In the genomic region with DNA sequence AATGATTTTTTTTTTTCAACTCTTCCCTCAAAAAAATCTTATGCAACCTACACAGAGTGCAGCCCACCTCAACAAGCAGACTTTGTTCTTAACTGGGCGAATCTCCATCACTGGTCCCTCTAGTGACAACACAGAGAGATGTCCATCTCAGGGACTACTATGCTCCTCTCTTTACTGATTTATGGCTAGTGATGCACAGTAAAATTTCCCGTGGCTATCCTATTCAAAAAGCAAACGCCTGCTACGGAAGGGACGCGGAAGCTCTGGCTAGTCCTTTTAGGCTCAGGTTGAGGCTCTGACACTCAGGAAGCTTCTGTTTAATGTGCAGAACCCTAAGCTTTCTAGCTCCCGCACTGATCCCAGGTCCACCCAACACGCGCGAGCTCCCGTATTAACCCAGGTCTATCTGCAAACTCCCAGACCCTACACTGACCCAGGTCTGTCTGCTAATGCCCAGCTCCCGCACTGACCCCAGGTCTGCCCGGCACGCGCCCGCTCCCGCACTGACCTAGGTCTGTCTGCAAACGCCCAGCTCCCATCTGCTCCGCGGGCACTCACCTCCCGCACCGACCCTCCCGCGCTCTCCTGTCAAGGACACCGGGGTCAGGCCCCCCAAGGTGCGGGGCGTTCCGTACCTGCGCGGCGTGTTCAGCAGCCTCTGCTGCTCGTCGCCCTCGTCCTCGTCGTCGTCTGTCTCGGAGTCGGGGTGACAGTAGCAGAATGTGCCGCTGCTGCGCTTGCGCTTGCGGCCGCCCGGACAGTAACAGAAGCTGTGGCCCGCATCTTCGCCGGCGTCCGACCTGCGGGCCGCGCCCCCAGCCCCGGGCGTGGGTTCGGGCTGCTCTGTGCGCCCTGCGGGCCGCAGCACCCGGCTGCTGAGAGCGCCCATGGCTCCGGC, we compare ENCODE assay signal across 8 mouse cellular contexts. TPM values are rescaled to one million over a fixed set of nuclear protein-coding genes. Genes with fewer than 3 reads are reported as not detected.
DNase-seq lines count a peak whose midpoint lies in the region; ATAC-seq and TF ChIP-seq lines count a peak whose summit lies in the region.

No protein-coding gene starts in this region.

- WGBS in lung, adult 2 months: under 1% methylated on average over 62 of the region's 62 CpGs
- under 1% methylated on average over 62 of the region's 62 CpGs for WGBS in embryonic facial prominence, embryonic 15.5 days
- WGBS in heart, embryonic 13.5 days: under 1% methylated on average over 62 of the region's 62 CpGs
- WGBS in midbrain, embryonic 12.5 days: under 1% methylated on average over 62 of the region's 62 CpGs

- peaks cover 3% of the 10 kb centered on the region; the same call in 1 of the 2 replicates for H3K36me3 ChIP-seq in embryonic facial prominence, embryonic 15.5 days
- H3K36me3 ChIP-seq in heart, embryonic 13.5 days: peaks cover 1% of the 10 kb centered on the region
- peaks cover 2% of the 10 kb centered on the region for H3K36me3 ChIP-seq in midbrain, embryonic 12.5 days

- H3K27ac ChIP-seq in embryonic facial prominence, embryonic 15.5 days (replicated peaks): peak overlapping the region; percentile 74
- H3K27ac ChIP-seq in heart, embryonic 13.5 days (replicated peaks): peak overlapping the region; percentile 88
- peak overlapping the region; percentile 93 for H3K27ac ChIP-seq in midbrain, embryonic 12.5 days (replicated peaks)

- DNase-seq in lung, adult 2 months: no peak
- DNase-seq in lung, postnatal 4 days: no peak
- peak; percentile 13 for DNase-seq in WW6 (ENCODE audit: low read depth, low spot score)
- peak; percentile 16 to 67 for DNase-seq in left cerebral cortex, postnatal 10 days (ENCODE audit: extremely low spot score in 1 of 2, low spot score in 2 of 2)
- peak; percentile 62 for DNase-seq in testis, postnatal 10 days (ENCODE audit: low spot score)

- intact Hi-C loops in left cerebral cortex, postnatal 10 days (cut with DNase I): no loop called here

- peak overlapping the region; percentile 74 for H3K9ac ChIP-seq in embryonic facial prominence, embryonic 15.5 days
- peak overlapping the region; percentile 95 for H3K9ac ChIP-seq in heart, embryonic 13.5 days
- peak overlapping the region; percentile 93 for H3K9ac ChIP-seq in midbrain, embryonic 12.5 days (replicated peaks)

- no peaks in the 10 kb centered on the region; the same call in 1 of the 2 replicates for H3K4me1 ChIP-seq in lung, adult 2 months (ENCODE audit: control insufficient read depth, insufficient read depth, low read length)
- H3K4me1 ChIP-seq in embryonic facial prominence, embryonic 15.5 days: peaks cover 16% of the 10 kb centered on the region
- peaks cover 29% of the 10 kb centered on the region for H3K4me1 ChIP-seq in heart, embryonic 13.5 days
- H3K4me1 ChIP-seq in midbrain, embryonic 12.5 days: peaks cover 21% of the 10 kb centered on the region

- no peak for TF ChIP-seq POLR2A in lung, adult 2 months (IDR thresholded peaks at IDR 0.05; ENCODE audit: borderline replicate concordance, extremely low read depth, low read depth, low read length)

- peak overlapping the region; percentile 79 for H3K4me3 ChIP-seq in lung, adult 2 months (replicated peaks; ENCODE audit: extremely low read depth, low read depth, low read length)
- H3K4me3 ChIP-seq in embryonic facial prominence, embryonic 15.5 days (replicated peaks): peak overlapping the region; percentile 97
- H3K4me3 ChIP-seq in heart, embryonic 13.5 days: peak overlapping the region; percentile 97
- peak overlapping the region; percentile 91 for H3K4me3 ChIP-seq in midbrain, embryonic 12.5 days

- H3K27me3 ChIP-seq in embryonic facial prominence, embryonic 15.5 days: no peaks in the 10 kb centered on the region
- no peaks in the 10 kb centered on the region for H3K27me3 ChIP-seq in heart, embryonic 13.5 days (replicated peaks)
- H3K27me3 ChIP-seq in midbrain, embryonic 12.5 days: no peaks in the 10 kb centered on the region

- no peak for TF ChIP-seq CTCF in lung, adult 2 months (IDR thresholded peaks at IDR 0.05; ENCODE audit: insufficient read depth, low read length)

- H3K4me2 ChIP-seq in embryonic facial prominence, embryonic 15.5 days (replicated peaks): peak overlapping the region; percentile 92
- peak overlapping the region; percentile 99 for H3K4me2 ChIP-seq in heart, embryonic 13.5 days
- H3K4me2 ChIP-seq in midbrain, embryonic 12.5 days (replicated peaks): peak overlapping the region; percentile 87

- ATAC-seq in embryonic facial prominence, embryonic 15.5 days (ENCODE audit: insufficient number of reproducible peaks, low FRiP score, low TSS enrichment, low read depth): peak; percentile 5
- peak; percentile 29 for ATAC-seq in heart, embryonic 13.5 days (ENCODE audit: extremely low read depth, insufficient number of reproducible peaks, low FRiP score, low TSS enrichment)
- ATAC-seq in midbrain, embryonic 12.5 days (ENCODE audit: low FRiP score, low read depth): peak; percentile 70

- no peaks in the 10 kb centered on the region for H3K9me3 ChIP-seq in embryonic facial prominence, embryonic 15.5 days (replicated peaks)
- H3K9me3 ChIP-seq in heart, embryonic 13.5 days: no peaks in the 10 kb centered on the region
- H3K9me3 ChIP-seq in midbrain, embryonic 12.5 days: no peaks in the 10 kb centered on the region

RNA-seq across cellular contexts. Expression of a gene that starts 0.7 kb away (rescaled TPM):
- polyA plus RNA-seq in lung, adult 2 months (2012; rRNA removed): 8.4 and 8.7 TPM in 2 replicates
- polyA plus RNA-seq in embryonic facial prominence, embryonic 15.5 days (2015; fragmentation: Nextera tagmentation; extraction: Ambion mirVana): 33.7 and 40.1 TPM in 2 replicates
- polyA plus RNA-seq in heart, embryonic 13.5 days (2015; fragmentation: Nextera tagmentation; extraction: Ambion mirVana): 14.7 and 14.9 TPM in 2 replicates
- total RNA-seq in left cerebral cortex, postnatal 10 days (2021): 10 to 100 TPM; 36.2 to 37.0 TPM
- 50.8 and 51.2 TPM in 2 replicates for polyA plus RNA-seq in midbrain, embryonic 12.5 days (2016; fragmentation: Nextera tagmentation; extraction: Ambion mirVana)

RNA-seq across cellular contexts. Expression of a gene that starts 48.2 kb away (rescaled TPM):
- 8.4 and 9.8 TPM in 2 replicates for polyA plus RNA-seq in lung, adult 2 months (2012; rRNA removed)
- 103 and 114 TPM in 2 replicates for polyA plus RNA-seq in embryonic facial prominence, embryonic 15.5 days (2015; fragmentation: Nextera tagmentation; extraction: Ambion mirVana)
- polyA plus RNA-seq in heart, embryonic 13.5 days (2015; fragmentation: Nextera tagmentation; extraction: Ambion mirVana): 72.2 and 81.7 TPM in 2 replicates
- 10 to 100 TPM; 51.8 to 53.7 TPM for total RNA-seq in left cerebral cortex, postnatal 10 days (2021)
- polyA plus RNA-seq in midbrain, embryonic 12.5 days (2016; fragmentation: Nextera tagmentation; extraction: Ambion mirVana): 127 and 130 TPM in 2 replicates

Comparison
In these comparisons a context has a peak if more than half of its experiments do, and no peak if none do; other contexts are left out.
1. DNase-seq: peak in WW6 (single experiment), left cerebral cortex, postnatal 10 days (2 of 2) and testis, postnatal 10 days (single experiment); none in lung, adult 2 months (single experiment) and lung, postnatal 4 days (0 of 2).
2. ATAC-seq: peak in every context shown above with its lines; median percentile 70 in midbrain, embryonic 12.5 days; 29 in heart, embryonic 13.5 days; 5 in embryonic facial prominence, embryonic 15.5 days.
3. Peak in every context shown above with its lines, with median percentiles within 50 percentile points of each other: H3K4me3 ChIP-seq, H3K27ac ChIP-seq, H3K4me2 ChIP-seq and H3K9ac ChIP-seq.